Mouse (Mus musculus): ENCODE results near the gene Gatad2b. TPM values are rescaled to one million over a fixed set of nuclear protein-coding genes. Genes with fewer than 3 reads are reported as not detected.

Gene Gatad2b
- polyA plus RNA-seq, 1 experiment from 2014 or later = 17.9 TPM

DNA sequence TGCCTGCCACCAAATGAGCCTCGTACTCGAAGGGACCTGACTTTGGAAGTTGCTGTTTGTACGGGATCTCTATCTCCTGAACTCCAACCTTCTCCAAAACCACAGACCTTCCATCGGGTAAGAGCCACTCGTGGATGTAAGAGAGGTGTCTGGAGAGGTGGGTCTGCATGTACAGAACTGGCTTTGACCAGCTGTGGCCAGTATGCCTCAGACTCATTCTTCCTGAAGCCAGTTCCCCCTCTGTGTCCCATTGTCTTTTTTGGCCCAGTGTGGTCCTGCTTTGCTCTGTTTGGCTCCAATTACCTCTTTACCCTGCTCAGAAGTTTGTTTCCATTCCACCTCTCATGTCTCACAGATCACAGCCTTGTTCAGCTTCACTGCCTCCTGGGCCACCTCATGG is 85.5 kb downstream of the Gatad2b start:
- H3K27me3 ChIP-seq (ENCODE audit: insufficient read depth, poor library complexity, severe bottlenecking) = no peaks in the 10 kb centered on the region
- peaks cover 43% of the 10 kb centered on the region for H3K4me1 ChIP-seq (replicated peaks)
- H3K27ac ChIP-seq = peak overlapping the region; percentile 89
- H3K36me3 ChIP-seq = no peaks in the 10 kb centered on the region
- no peaks in the 10 kb centered on the region for H3K9me3 ChIP-seq
- 78% methylated on average over 5 of the region's 5 CpGs for WGBS
- DNase-seq (ENCODE audit: low spot score) = no peak
- no peak overlapping the region for H3K4me3 ChIP-seq

DNA sequence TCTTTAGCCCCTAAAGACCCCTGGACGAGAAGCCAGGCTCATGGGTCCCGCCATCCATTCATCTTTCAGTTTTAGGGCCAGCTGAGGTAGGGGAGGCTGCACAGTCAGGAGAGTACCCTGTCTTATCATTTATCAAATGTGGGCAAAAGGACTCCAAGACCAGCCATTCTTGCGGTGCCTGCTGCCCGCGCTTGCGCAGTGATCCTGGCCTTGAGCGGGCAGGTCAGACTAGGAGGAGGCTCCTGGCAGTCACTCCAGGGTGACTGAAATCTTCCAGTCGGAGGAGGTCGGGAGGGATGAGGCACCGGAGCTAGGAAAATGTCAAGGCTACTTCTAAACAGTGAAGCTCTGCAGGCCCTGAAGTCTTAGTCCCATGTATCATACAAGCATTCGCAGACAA is 88.7 kb downstream of the Gatad2b start:
- no peak for DNase-seq (ENCODE audit: low spot score)
- no peak overlapping the region for H3K4me3 ChIP-seq
- H3K9me3 ChIP-seq = no peaks in the 10 kb centered on the region
- 0 out of 2 replicates have a peak overlapping the region, but pooled peaks have one; percentile 29 for H3K27ac ChIP-seq
- peaks cover 29% of the 10 kb centered on the region for H3K36me3 ChIP-seq
- H3K4me1 ChIP-seq (replicated peaks) = peaks cover 40% of the 10 kb centered on the region
- WGBS = 76% methylated on average over 11 of the region's 11 CpGs
- no peaks in the 10 kb centered on the region for H3K27me3 ChIP-seq (ENCODE audit: insufficient read depth, poor library complexity, severe bottlenecking)

DNA sequence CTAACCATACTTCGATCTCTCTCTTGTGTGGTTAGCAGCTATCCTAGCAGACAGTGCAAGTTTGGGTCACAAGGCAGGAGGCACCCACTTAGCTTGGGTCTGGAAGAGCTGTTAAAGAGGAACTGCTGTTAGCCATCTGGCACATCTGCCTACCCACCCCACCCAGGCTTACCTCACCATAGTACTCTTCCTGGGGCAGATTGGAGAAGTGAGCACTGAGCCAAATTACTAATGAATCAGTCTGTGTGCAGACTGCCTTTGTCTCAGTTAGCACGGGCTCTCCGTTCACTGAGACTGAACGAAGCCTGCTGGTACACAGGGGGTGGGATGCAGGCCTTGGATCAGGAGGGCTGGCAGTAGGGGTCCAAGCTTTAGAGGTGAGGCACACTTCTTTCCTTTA is 90.7 kb downstream of the Gatad2b start:
- no peaks in the 10 kb centered on the region for H3K9me3 ChIP-seq
- WGBS = 82% methylated on average over 4 of the region's 4 CpGs
- DNase-seq (ENCODE audit: low spot score) = no peak
- peaks cover 41% of the 10 kb centered on the region for H3K36me3 ChIP-seq
- H3K4me3 ChIP-seq = no peak overlapping the region
- peaks cover 41% of the 10 kb centered on the region for H3K4me1 ChIP-seq (replicated peaks)
- H3K27me3 ChIP-seq (ENCODE audit: insufficient read depth, poor library complexity, severe bottlenecking) = peaks cover 5% of the 10 kb centered on the region; the same call in 1 of the 2 replicates
- no peak overlapping the region for H3K27ac ChIP-seq

DNA sequence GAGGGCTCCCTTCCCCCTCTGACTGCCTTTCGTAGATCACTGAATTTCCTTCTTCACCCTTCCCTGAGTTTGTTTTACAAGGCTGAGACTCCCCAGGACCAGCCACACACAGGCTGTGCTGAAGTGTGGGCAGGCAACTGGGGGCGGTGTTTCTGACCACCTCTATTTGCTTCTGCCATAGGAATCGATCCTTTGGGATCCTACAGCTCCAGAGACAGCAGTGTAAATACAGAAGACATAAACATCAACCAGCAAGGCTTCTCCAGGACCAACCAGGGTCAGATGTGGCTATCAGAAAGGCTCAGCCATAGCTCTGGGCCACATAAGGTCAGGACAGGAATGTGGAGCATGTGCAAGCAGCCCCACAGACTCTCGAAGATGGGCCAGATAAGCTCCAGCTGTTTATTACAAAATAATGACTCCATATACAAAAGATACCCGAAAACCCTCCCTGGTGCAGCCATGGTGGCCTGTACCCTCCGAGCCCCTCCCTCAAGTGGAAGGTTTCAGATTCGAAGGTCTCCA is 91.9 kb downstream of the Gatad2b start:
- no peak for DNase-seq (ENCODE audit: low spot score)
- WGBS = 75% methylated on average over 7 of the region's 7 CpGs
- Histone ChIP-seq H3K27ac (no peak overlapping the region), H3K9me3 (no peaks in the 10 kb centered on the region), H3K27me3 (ENCODE audit: insufficient read depth, poor library complexity, severe bottlenecking) (peaks cover 5% of the 10 kb centered on the region; the same call in 1 of the 2 replicates), H3K4me3 (no peak overlapping the region), H3K4me1 (replicated peaks) (peaks cover 52% of the 10 kb centered on the region), H3K36me3 (peaks cover 41% of the 10 kb centered on the region)

DNA sequence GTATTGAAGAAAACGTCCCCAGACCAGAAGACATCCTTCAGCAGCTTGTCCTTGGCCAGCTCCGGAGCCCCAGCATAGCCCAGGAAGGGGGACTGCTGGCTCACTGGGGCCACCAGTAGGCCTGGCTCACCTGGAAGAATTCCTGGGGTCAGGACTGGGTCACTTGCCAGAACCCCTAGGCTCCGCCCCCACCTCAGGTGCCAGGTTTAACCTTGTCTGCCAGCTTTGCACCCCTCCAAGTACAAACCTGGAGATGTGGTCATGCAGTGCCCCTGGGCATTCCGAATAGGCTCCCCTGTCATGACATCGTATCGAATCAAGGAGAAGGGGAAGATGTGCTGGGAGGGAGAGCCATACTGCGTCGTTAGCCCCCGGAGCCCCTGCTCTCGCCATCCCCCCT is 93.8 kb downstream of the Gatad2b start:
- Histone ChIP-seq H3K4me3 (no peak overlapping the region), H3K27me3 (ENCODE audit: insufficient read depth, poor library complexity, severe bottlenecking) (peaks cover 8% of the 10 kb centered on the region), H3K27ac (no peak overlapping the region), H3K36me3 (peaks cover 55% of the 10 kb centered on the region), H3K9me3 (no peaks in the 10 kb centered on the region), H3K4me1 (replicated peaks) (peaks cover 61% of the 10 kb centered on the region)
- DNase-seq (ENCODE audit: low spot score) = no peak
- WGBS = 92% methylated on average over 10 of the region's 10 CpGs

DNA sequence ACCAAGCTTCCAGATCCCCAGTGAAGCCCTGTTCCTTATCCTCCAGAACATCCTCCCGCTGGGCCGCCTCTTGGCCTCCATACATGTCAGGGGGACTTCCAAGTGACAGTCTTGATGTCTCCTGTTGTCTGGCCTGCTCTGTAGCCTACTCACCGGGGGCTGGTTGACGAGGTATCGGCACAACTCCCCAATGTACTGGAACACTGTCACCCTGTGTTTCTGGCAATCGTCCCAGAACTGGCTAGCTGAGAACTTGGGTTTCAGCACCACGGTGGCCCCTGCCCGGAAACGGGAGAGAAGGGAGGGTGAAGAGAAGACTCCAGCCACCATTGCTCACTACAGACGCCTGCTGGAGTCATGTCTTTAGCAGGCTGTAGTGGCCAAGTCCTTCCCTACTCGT is 94.5 kb downstream of the Gatad2b start:
- Histone ChIP-seq H3K9me3 (no peaks in the 10 kb centered on the region), H3K4me3 (peak overlapping the region; percentile 76; the same call in 1 of the 2 replicates), H3K27ac (peak overlapping the region; percentile 94; the same call in 1 of the 2 replicates), H3K27me3 (ENCODE audit: insufficient read depth, poor library complexity, severe bottlenecking) (peaks cover 8% of the 10 kb centered on the region), H3K4me1 (replicated peaks) (peaks cover 60% of the 10 kb centered on the region), H3K36me3 (peaks cover 62% of the 10 kb centered on the region)
- WGBS = 78% methylated on average over 11 of the region's 11 CpGs
- DNase-seq (ENCODE audit: low spot score) = no peak

DNA sequence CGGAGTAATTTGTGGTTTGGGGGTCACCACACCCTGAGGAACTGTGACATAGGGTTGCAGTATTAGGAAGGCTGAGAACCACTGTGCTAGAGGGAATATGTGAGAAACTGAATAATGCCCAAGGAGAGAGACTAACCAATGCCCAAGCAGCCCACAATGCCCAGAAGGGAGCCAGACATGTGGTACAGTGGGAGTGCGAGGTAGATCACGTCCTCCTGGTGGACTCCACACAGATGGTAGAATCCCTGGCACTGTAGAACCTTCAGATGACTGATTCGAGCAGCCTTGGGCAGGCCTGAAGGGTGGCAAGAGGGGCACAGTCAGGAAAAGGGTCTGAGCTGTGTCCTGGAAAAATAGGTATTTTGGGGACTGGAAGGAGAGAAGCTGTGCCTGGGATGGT is 95.2 kb downstream of the Gatad2b start:
- H3K27ac ChIP-seq = peak overlapping the region; percentile 94; the same call in 1 of the 2 replicates
- H3K36me3 ChIP-seq = peaks cover 69% of the 10 kb centered on the region
- no peak for DNase-seq (ENCODE audit: low spot score)
- WGBS = 84% methylated on average over 4 of the region's 4 CpGs
- H3K4me3 ChIP-seq = peak overlapping the region; percentile 76
- peaks cover 60% of the 10 kb centered on the region for H3K4me1 ChIP-seq (replicated peaks)
- peaks cover 8% of the 10 kb centered on the region for H3K27me3 ChIP-seq (ENCODE audit: insufficient read depth, poor library complexity, severe bottlenecking)
- no peaks in the 10 kb centered on the region for H3K9me3 ChIP-seq

DNA sequence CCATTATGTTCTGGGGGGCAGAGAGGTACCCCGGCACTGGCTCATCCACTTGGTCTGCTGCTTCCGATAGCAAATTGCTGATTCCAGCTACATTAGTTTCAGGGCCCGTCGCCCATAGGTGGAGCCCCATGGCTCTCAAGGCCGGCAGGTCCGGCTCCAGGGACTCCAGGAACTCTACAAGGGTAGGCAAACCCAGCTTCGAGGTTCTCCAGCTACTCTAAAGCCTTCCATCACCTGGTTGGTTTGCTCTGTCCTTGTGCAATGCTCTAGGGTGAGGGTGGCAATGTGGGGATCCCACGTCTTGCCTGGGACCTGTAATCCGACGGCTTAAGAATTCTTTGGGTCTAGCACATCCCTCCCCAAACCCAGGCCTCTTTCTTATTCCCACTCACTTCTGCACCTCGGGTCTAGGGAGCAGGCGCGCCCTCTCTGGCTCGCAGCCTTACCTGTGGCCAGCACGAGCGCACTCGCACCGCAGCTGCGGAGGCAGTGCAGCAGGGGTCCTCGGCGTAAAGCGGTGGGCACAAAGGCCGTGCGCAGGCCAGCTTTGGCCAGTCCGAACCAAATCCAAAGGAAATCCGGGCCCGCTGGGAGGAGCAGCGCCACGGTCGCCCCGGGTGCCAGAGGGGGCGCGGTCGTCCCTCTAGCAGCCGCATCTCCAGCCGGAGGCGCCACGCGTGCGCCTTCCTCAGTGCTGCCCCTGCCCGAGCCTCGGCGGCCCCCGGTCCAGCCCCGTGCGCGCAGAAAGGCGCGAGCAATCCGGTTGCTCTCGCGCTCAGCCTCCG is 95.9 kb downstream of the Gatad2b start:
- H3K9me3 ChIP-seq = no peaks in the 10 kb centered on the region
- peaks cover 73% of the 10 kb centered on the region for H3K36me3 ChIP-seq
- peaks cover 8% of the 10 kb centered on the region for H3K27me3 ChIP-seq (ENCODE audit: insufficient read depth, poor library complexity, severe bottlenecking)
- WGBS = 3% methylated on average over 53 of the region's 53 CpGs
- DNase-seq (ENCODE audit: low spot score) = peak; percentile 78
- H3K4me3 ChIP-seq = peak overlapping the region; percentile 76
- H3K27ac ChIP-seq = peak overlapping the region; percentile 94
- peaks cover 60% of the 10 kb centered on the region for H3K4me1 ChIP-seq (replicated peaks)

DNA sequence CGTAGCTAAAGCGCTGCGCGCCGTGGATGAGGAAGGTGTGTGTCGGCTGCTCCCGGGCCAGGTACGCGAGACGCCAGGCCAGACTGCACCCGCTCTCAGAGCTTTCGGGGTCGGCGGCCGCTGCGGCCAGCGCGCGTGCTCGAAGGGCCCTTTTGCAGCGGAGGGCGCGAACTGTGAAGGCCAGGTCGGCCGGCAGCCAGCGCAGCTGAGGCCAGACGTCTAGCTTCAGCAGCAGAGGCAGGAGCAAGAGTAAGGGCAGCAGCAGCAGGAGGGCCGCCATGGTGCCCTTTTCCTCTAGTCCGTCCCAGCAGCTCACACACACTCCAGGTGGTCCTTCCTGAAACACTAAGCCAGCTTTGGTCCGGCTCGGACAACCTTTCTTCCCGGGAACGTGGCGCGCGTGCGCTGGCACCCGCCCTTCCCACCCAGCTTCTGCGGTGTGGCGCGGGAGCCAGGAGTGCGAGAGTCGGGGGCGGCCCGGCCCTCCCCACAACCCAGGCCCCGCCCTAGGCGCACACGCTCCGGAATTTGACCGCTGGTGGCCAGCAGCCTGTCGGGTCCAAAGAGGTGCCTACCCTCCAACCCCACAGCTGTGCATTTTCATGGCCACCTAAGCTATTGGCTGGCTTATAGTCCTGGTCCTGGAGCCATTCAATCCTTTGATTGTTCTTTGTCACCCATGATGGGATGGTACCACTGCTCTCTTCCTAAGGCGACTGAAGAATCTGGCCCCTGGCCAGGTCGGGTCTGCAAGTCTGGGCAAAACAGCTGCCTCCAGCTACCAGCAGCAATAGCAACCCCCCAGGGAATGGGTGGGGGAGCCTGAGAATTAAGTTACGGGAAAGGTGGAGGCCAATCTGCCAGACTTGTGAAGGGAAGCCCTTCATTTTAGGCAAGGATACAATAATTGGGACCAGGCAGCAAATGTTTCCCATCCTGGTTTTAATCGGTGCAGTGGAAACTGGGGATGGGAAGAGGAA is 96.8 kb downstream of the Gatad2b start, which contains the start of gene Slc27a3:
TSS of gene Slc27a3 (minus strand) at position 428 of the 980 bp plus-strand sequence.
- peaks cover 76% of the 10 kb centered on the region for H3K36me3 ChIP-seq

DNA sequence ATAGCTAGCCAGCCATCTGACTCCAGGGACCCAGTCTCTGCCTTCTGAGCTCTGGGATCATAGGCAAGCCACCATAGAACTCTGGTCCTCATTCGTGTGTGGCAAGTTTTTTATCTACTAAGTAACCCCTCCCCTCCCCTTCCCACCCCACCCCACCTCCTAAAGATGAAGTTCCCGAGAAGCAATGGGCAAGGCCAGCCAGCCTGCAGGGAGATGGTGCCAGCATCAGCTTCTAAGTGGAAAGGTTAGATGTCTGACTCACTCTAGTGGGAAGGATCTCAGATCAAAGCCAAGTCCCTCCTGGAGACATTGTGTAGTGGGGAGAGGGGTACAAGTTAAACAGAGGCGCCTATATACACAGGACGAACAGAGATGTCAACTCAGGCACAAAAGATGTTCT is 98.0 kb downstream of the Gatad2b start:
- WGBS = 77% methylated on average over 4 of the region's 4 CpGs
- H3K9me3 ChIP-seq = no peaks in the 10 kb centered on the region
- H3K4me3 ChIP-seq = no peak overlapping the region
- peaks cover 8% of the 10 kb centered on the region for H3K27me3 ChIP-seq (ENCODE audit: insufficient read depth, poor library complexity, severe bottlenecking)
- H3K4me1 ChIP-seq (replicated peaks) = peaks cover 47% of the 10 kb centered on the region
- no peak for DNase-seq (ENCODE audit: low spot score)
- no peak overlapping the region for H3K27ac ChIP-seq
- peaks cover 76% of the 10 kb centered on the region for H3K36me3 ChIP-seq

More for the DNA sequence above, 96.8 kb downstream of the Gatad2b start, which contains the start of gene Slc27a3:
- H3K9me3 ChIP-seq = no peaks in the 10 kb centered on the region
- peak within 1 kb of the TSS; percentile 94 for H3K27ac ChIP-seq
- peaks cover 8% of the 10 kb centered on the region for H3K27me3 ChIP-seq (ENCODE audit: insufficient read depth, poor library complexity, severe bottlenecking)
- WGBS = 2% methylated on average over 55 of the region's 55 CpGs
- peak; percentile 79 for DNase-seq (ENCODE audit: low spot score)
- H3K4me3 ChIP-seq = peak within 1 kb of the TSS; percentile 76
- H3K4me1 ChIP-seq (replicated peaks) = peaks cover 56% of the 10 kb centered on the region

DNA sequence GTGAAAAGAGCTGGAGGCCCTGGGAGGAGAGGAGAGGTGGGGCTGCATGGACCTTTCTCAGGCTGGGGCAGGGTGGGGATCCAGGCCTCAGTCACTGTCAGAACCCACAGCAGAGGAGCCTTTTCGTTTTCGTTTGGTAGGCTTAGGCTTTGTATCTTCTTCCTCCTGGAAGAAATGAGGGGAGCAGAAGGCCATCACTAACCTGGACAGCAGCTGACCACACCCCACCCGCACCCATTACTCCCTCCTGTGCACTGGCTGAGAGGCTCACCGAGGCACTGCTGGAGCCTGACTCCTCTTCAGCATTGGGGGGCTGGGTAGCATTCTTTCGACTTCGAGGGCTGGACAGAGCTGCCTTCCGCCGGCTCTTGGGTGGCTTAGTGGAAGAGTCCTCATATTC is 99.0 kb downstream of the Gatad2b start:
- H3K27me3 ChIP-seq (ENCODE audit: insufficient read depth, poor library complexity, severe bottlenecking) = peaks cover 8% of the 10 kb centered on the region
- peaks cover 76% of the 10 kb centered on the region for H3K36me3 ChIP-seq
- no peaks in the 10 kb centered on the region for H3K9me3 ChIP-seq
- no peak overlapping the region for H3K27ac ChIP-seq
- no peak for DNase-seq (ENCODE audit: low spot score)
- no peak overlapping the region for H3K4me3 ChIP-seq
- 95% methylated on average over 8 of the region's 8 CpGs for WGBS
- peaks cover 42% of the 10 kb centered on the region for H3K4me1 ChIP-seq (replicated peaks)

DNA sequence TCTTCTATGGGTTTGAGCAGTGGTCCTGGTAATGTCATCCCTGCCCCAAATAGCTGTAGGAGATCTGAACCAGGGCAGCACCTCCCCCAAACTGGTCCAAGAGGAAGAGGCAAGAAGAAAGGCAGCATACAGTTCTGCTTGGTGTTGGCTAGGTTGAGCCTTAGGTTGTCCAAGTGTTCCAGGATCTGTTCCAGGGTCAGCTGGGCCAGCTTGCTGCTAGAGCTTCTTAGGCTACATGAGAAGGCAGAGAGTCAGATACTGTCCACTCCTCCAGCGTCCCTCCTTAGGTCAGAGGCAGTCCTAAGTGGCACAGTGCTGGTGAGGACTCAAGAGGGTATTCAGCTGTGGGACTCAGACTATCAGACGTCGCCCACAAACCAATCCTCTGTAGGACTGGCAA is 99.7 kb downstream of the Gatad2b start:
- Histone ChIP-seq H3K4me1 (replicated peaks) (peaks cover 35% of the 10 kb centered on the region), H3K36me3 (peaks cover 76% of the 10 kb centered on the region)
- WGBS = 94% methylated on average over 3 of the region's 3 CpGs

More for the DNA sequence above, 99.7 kb downstream of the Gatad2b start:
- Histone ChIP-seq H3K27ac (no peak overlapping the region), H3K4me3 (no peak overlapping the region), H3K9me3 (no peaks in the 10 kb centered on the region), H3K27me3 (ENCODE audit: insufficient read depth, poor library complexity, severe bottlenecking) (peaks cover 8% of the 10 kb centered on the region)
- no peak for DNase-seq (ENCODE audit: low spot score)
